Mouse (Mus musculus) midbrain, embryonic 13.5 days (tissue): ENCODE measurements around the gene Lsm7. TPM values are rescaled to one million over a fixed set of nuclear protein-coding genes. Genes with fewer than 3 reads are reported as not detected.
A peak's percentile ranks its signal among the peaks of the same experiment; 100 is the strongest.
"Not testable (repeated sequence)": the region's sequence is repeated elsewhere in the genome, so short reads cannot be mapped to it uniquely, and the experiment has no call there.

Experiments used
- ATAC-seq: fragments of 200-750 bp; cut with Nextera tagmentation; 2 replicates; pipeline ENCODE4 v1.8.0; 2017; ENCODE audit warnings: mild to moderate bottlenecking, moderate TSS enrichment, moderate library complexity
- H3K27ac ChIP-seq: fragments of 300-500 bp; sonication (generic); 2 replicates; pipeline ENCODE4 v1.5.1; 2015; ENCODE audit warnings: inconsistent platforms, mild to moderate bottlenecking, moderate library complexity
- H3K27me3 ChIP-seq: fragments of 300-500 bp; sonication (generic); 2 replicates; pipeline ENCODE4 v1.6.1; 2015; ENCODE audit warnings: mild to moderate bottlenecking, inconsistent platforms
- H3K36me3 ChIP-seq: fragments of 300-500 bp; sonication (generic); 2 replicates; pipeline ENCODE4 v1.6.1; 2015; ENCODE audit warnings: mild to moderate bottlenecking, inconsistent platforms
- H3K4me1 ChIP-seq: fragments of 300-500 bp; sonication (generic); replicated peaks from 2 replicates; pipeline ENCODE4 v1.6.1; 2015; ENCODE audit warnings: inconsistent platforms
- H3K4me2 ChIP-seq: fragments of 300-500 bp; sonication (generic); replicated peaks from 2 replicates; pipeline ENCODE4 v1.6.1; 2015; ENCODE audit warnings: moderate library complexity, mild to moderate bottlenecking, inconsistent platforms
- H3K4me3 ChIP-seq: fragments of 300-500 bp; sonication (generic); replicated peaks from 2 replicates; pipeline ENCODE4 v1.5.1; 2015; ENCODE audit warnings: mild to moderate bottlenecking, inconsistent platforms
- H3K9ac ChIP-seq: fragments of 300-500 bp; sonication (generic); replicated peaks from 2 replicates; pipeline ENCODE4 v1.6.1; 2015; ENCODE audit warnings: mild to moderate bottlenecking, inconsistent platforms
- H3K9me3 ChIP-seq: fragments of 300-500 bp; sonication (generic); 2 replicates; pipeline ENCODE4 v1.6.1; 2016; ENCODE audit warnings: mild to moderate bottlenecking, inconsistent platforms
- WGBS: fragments of 180-500 bp; shearing (Covaris S2); methylation state at CpG from one replicate; pipeline ENCODE4 v1.1.7; 2015; 5-methylcytosine and 5-hydroxymethylcytosine counted together
- polyA plus RNA-seq: library from polyadenylated mRNA; unstranded; fragments of >200 nt; fragmentation: Nextera tagmentation; extraction: Ambion mirVana; gene quantifications from 2 replicates; pipeline ENCODE4 v1.2.1, GENCODE M21; 2015

Lsm7 gene
- polyA plus RNA-seq, 1 experiment from 2014 or later, result 254 TPM

DNA sequence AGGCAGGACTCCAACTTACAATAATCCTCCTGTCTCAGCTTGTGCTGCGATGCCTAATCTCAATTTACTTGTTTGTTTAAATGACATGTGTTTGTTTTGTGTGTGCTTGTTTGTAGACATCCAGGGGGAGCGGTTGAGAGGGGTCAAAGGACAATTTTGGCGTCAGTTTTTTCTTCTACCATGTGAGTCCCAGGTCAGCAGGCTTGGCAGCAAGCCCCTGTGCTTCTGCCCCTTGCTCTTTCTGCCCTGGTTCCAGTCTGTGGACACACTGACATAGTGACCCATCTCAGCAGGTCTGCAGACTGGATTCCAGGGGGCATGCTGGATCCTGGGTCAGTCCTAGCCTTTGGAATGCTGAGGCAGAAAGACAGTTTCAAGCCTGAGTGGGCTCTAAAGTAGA, 35.6 kb downstream of the Lsm7 start:
- Histone ChIP-seq H3K27ac (no peak overlapping the region), H3K36me3 (no peaks in the 10 kb centered on the region), H3K9me3 (no peaks in the 10 kb centered on the region), H3K4me2 (no peak overlapping the region), H3K9ac (no peak overlapping the region), H3K4me1 (no peaks in the 10 kb centered on the region), H3K27me3 (no peaks in the 10 kb centered on the region), H3K4me3 (no peak overlapping the region)
- no peak for ATAC-seq
- WGBS, result 53% methylated on average over 3 of the region's 3 CpGs

DNA sequence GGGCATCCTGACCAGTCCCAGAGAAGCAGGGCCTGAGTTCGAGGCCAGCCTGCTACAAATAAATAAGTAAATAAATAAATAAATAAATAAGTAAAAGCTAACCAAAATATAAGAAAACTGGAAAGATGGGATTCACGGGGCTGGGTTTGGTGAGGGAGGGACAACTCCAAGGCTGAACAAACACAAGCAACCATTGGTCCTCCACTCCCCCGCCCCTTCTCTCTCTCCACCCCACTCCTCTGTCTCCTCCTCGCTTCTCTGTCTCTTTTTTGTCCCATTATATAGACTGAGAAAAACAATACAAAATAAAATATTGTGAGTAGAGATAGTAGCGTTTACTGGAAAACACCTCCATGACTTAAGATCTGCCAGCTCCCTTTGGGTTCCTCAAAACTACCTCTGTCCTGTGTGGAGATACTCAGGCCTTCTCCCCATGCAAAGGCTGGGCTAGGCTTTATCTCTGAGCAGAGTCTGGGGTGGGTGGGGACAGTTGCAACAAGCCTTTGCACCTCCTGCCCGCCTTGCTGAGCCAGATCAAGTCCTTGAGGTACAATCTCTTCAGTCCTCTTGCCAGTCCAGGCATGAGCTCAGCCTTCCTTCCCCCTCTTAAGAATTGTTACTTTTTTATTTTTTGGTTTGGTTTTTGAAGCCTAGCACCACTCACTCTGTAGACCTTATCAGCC, 36.3 kb downstream of the Lsm7 start:
- H3K9ac ChIP-seq, result no peak overlapping the region
- no peak overlapping the region for H3K4me2 ChIP-seq
- H3K27ac ChIP-seq, result no peak overlapping the region
- no peaks in the 10 kb centered on the region for H3K4me1 ChIP-seq
- no peak overlapping the region for H3K4me3 ChIP-seq
- H3K27me3 ChIP-seq, result no peaks in the 10 kb centered on the region
- no peaks in the 10 kb centered on the region for H3K9me3 ChIP-seq
- WGBS, result 56% methylated on average over 6 of the region's 6 CpGs
- ATAC-seq, result no peak
- H3K36me3 ChIP-seq, result no peaks in the 10 kb centered on the region

DNA sequence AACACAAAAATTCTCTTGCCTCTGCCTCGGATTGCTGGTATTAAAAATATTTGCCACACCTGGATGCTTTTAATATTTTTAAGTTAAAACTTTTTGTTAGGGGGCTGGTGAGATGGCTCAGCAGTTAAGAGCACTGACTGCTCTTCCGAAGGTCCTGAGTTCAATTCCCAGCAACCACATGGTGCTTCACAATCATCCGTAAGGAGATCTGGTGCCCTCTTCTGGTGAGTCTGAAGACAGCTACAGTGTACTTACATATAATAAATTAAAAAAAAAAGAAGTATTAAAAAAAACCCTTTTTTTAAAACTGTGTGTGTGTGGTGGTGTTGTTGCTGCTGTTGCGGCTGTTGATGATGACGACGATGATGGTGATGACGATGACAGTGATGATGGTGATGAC, 37.1 kb downstream of the Lsm7 start:
- H3K4me3 ChIP-seq, H3K9ac ChIP-seq, ATAC-seq, H3K4me1 ChIP-seq, H3K27me3 ChIP-seq, H3K4me2 ChIP-seq, H3K36me3 ChIP-seq, H3K27ac ChIP-seq, H3K9me3 ChIP-seq: not testable (repeated sequence)
- 81% methylated on average over 7 of the region's 7 CpGs for WGBS

DNA sequence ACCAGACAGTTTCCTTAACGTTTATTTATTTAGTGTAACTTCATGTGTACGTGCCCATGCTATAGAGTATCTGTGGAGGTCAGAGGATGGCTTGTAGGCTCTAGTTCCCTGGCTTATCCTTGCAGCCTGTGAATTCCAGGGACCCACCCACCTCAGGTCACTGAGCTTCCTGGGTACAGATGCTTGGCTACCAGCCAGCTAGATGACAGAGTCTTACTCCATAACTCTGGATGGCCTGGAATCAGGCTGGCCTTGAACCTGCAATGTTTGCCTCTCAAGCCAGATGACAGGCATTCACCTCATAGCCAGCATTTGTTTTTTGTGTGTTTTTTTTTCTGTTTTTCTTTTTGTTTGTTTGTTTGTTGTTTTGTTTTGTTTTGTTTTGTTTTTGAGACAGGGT, 37.8 kb downstream of the Lsm7 start:
- H3K4me1 ChIP-seq, result no peaks in the 10 kb centered on the region
- H3K9me3 ChIP-seq, result no peaks in the 10 kb centered on the region
- peaks cover 5% of the 10 kb centered on the region; the same call in 1 of the 2 replicates for H3K27me3 ChIP-seq
- no peak overlapping the region for H3K27ac ChIP-seq
- no peak overlapping the region for H3K4me2 ChIP-seq
- 78% methylated on average over 2 of the region's 2 CpGs for WGBS
- no peak overlapping the region for H3K4me3 ChIP-seq
- no peaks in the 10 kb centered on the region for H3K36me3 ChIP-seq
- H3K9ac ChIP-seq, result no peak overlapping the region
- ATAC-seq, result no peak

DNA sequence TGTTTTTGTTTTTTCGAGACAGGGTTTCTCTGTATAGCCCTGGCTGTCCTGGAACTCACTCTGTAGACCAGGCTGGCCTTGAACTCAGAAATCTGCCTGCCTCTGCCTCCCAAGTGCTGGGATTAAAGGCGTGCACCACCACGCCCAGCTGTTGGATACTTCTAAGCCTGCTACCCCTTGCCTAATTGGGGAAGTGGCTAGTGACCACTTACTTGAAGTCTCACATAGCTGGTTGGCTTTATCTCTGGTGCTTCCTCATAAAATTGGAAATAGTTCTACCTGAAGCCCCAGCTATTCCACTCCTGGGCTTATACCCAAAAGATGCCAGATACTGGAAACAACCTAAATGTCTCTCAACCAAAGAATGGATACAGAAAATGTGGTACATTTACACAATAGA, 38.7 kb downstream of the Lsm7 start:
- not testable (repeated sequence) for H3K36me3 ChIP-seq, H3K4me1 ChIP-seq, H3K9me3 ChIP-seq, H3K27me3 ChIP-seq, H3K9ac ChIP-seq, H3K4me3 ChIP-seq, H3K4me2 ChIP-seq, H3K27ac ChIP-seq, ATAC-seq
- 87% methylated on average over 3 of the region's 3 CpGs for WGBS

DNA sequence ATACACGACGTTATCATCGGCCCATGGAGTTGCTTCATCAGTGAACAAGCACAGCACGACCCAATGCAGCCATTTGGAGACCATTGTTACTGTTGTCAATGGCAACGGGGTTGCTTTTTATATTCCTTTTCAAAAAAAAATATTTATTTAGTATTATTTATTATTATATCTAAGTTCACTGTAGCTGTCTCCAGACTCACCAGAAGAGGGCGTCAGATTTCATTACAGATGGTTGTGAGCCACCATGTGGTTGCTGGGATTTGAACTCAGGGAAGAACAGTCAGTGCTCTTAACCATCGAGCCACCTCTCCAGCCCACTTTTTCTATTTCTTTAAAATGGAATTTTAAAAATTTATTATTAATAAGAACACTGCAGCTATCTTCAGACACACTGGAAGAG, 40.2 kb downstream of the Lsm7 start:
- Histone ChIP-seq H3K4me2 (no peak overlapping the region), H3K27ac (no peak overlapping the region), H3K4me3 (no peak overlapping the region), H3K9ac (no peak overlapping the region), H3K4me1 (peaks cover 7% of the 10 kb centered on the region), H3K9me3 (no peaks in the 10 kb centered on the region), H3K36me3 (no peaks in the 10 kb centered on the region), H3K27me3 (peaks cover 20% of the 10 kb centered on the region)
- no peak for ATAC-seq
- WGBS, result 72% methylated on average over 7 of the region's 7 CpGs

DNA sequence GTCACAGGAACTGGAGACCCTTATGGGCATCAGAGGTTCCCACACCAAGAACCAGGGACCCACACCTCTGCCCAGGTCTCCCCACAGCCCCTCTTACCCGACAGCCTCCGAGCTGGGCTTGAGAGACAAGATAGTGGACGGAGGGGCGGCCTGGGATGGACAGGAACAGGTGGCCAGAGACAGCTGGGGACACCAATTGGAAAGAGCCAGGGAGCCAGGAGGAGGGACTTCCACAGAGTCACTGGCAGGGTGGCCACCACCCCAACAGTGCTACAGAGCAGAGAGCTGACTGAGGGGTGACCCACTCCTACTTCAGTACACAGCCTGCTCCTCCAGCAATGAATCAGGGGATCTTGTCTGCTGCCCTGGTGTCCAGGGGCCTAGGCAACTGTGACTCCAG, 41.6 kb downstream of the Lsm7 start, which contains the start of gene Jsrp1:
Gene Jsrp1, minus strand, starts transcription at position 133 of the 400 bp plus-strand sequence.
- H3K9ac ChIP-seq, result no peak within 1 kb of the TSS
- H3K4me1 ChIP-seq, result peaks cover 17% of the 10 kb centered on the region
- H3K9me3 ChIP-seq, result no peaks in the 10 kb centered on the region
- no peak within 1 kb of the TSS for H3K4me3 ChIP-seq
- H3K36me3 ChIP-seq, result no peaks in the 10 kb centered on the region
- no peak within 1 kb of the TSS for H3K4me2 ChIP-seq
- WGBS, result 78% methylated on average over 4 of the region's 4 CpGs
- ATAC-seq, result no peak
- H3K27ac ChIP-seq, result no peak within 1 kb of the TSS
- peaks cover 34% of the 10 kb centered on the region for H3K27me3 ChIP-seq

DNA sequence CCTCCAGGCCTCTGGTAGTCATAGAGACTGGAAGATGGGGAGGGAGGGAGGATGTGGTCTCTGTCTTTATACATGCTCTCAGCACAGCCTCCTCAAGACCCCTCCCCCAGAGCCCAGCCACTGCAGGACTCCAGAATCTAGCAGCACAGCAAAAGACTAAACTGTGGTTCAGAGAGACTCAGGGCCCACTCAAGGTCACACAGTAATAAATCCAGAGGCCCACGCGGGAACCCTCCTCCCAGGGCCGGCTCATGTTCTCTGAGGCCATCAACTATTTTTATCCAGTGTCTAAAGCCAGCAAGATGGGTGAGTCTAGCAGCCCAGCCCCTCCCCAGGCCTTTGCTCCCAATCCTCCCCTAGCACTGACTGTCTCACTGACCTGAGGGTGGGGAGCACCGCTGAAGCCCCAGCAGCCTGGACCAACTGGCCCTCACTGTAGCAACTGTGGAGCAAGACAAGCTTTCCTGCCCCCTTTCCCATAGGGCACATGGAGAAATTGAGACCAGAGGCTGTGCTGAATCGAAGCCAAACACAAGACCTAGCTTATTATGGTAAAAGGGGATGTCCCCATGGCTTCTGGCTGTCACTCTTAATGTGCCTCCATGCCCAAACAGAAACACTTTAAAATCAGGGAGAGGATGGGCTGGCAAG, 42.5 kb downstream of the Lsm7 start:
- Histone ChIP-seq H3K4me3 (no peak overlapping the region), H3K27me3 (peaks cover 38% of the 10 kb centered on the region), H3K9me3 (no peaks in the 10 kb centered on the region), H3K36me3 (no peaks in the 10 kb centered on the region), H3K27ac (no peak overlapping the region), H3K9ac (no peak overlapping the region), H3K4me2 (no peak overlapping the region), H3K4me1 (peaks cover 25% of the 10 kb centered on the region)
- ATAC-seq, result no peak
- 72% methylated on average over 5 of the region's 5 CpGs for WGBS

DNA sequence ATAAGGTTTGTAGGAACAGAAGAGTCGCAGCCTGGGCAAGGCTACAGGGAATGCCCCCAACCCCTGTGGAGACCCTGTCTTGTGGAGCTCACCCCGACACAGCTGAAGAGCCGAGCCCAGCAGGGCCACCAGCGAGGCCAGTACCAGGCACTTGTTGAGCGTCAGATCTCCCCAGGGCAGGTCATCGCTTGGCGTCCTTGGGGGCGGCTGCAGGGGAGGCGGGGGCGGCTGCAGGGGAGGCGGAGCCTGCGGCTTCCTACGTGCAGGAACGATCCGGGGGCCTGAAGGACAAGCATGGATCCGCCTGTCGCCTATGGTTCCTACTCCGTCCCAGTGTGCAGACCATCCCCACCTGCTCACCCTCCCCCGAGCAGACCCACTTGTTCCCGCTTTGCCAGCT, 44.9 kb downstream of the Lsm7 start:
- no peak overlapping the region for H3K27ac ChIP-seq
- peak overlapping the region; percentile 28; the same call in 1 of the 2 replicates for H3K9ac ChIP-seq
- H3K4me3 ChIP-seq, result no peak overlapping the region
- H3K27me3 ChIP-seq, result peaks cover 52% of the 10 kb centered on the region
- 0 out of 2 replicates have a peak overlapping the region, but pooled peaks have one; percentile 12 for H3K4me2 ChIP-seq
- H3K9me3 ChIP-seq, result no peaks in the 10 kb centered on the region
- peaks cover 45% of the 10 kb centered on the region for H3K4me1 ChIP-seq
- H3K36me3 ChIP-seq, result peaks cover 4% of the 10 kb centered on the region
- ATAC-seq, result no peak
- WGBS, result 7% methylated on average over 20 of the region's 20 CpGs

DNA sequence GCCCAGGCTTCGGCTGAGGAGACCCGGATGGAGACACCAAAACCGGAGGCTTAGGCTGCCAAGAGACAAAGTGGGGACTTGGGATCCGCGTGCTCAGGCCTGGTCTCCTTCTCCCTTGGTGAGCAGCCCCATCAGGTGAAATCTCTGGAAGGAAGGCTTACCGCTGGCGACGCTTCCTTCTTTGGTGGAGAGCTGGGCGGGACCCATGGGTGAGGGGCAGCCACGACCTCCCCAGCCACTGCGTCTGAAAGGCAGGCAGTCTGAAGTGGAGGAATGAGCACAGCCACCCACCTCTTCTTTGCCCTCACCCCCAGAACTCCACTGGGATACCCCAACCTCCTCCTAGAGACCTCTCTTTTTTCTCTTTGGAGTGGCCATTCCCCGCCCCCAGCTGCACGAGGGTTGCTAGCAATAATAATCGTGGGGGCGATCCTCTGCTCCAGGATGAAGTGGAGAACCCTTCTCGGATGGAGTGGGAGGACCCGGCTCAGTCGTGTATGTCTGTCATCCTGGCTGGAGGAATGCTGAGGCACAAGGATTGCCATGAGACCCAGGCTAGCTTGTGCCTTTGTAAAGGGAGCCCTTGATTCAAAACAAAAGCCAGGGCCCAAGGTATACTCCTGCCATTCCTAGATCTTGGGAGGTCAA, 45.9 kb downstream of the Lsm7 start:
- Histone ChIP-seq H3K4me2 (peak overlapping the region; percentile 38), H3K4me1 (peaks cover 45% of the 10 kb centered on the region), H3K9ac (peak overlapping the region; percentile 48), H3K36me3 (peaks cover 14% of the 10 kb centered on the region), H3K27ac (no peak overlapping the region), H3K27me3 (peaks cover 61% of the 10 kb centered on the region), H3K9me3 (no peaks in the 10 kb centered on the region), H3K4me3 (peak overlapping the region; percentile 19)
- 10% methylated on average over 18 of the region's 18 CpGs for WGBS
- no peak for ATAC-seq

DNA sequence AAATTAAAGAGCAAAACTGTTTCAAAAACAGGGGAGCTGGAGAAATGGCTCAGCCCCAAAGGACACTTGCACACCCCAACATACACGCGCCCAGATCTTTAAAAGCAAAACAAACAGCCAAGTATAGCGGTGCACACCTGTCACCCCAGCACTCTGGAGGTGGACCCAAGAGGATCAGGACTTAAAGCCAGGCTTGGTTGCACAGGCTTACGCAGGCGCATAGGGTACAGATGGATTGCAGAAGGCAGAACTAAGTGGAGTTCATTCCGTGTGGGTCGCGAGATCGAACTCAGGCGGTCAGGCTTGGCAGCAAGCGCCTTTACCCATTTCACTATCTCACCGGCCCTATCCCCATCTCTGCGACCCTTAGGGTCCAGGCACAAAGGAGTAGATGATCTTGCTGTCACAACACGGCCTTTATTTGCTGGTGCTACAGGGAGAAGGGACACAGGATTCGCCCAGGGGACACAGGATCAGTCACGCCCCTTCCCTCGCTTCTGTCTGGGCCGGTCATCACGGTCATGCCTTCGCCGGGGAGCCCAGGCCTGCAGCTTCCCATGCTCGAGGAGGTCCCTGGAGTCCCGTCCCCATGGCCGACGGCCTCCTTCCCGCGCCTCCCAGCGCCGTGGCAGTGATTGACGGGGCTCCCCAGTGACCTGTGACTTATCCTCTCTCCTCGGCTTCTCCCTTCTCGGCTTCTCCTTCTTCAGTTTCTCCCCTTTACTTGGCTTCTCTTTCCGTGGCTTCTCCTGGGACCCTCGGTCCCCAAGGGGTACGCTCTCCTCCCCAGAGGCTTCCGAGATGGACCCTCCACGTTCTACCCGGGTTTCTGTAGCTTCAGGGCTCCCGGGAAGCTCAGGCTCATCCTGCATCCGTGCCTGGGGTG, 46.7 kb downstream of the Lsm7 start:
- H3K4me2 ChIP-seq, result peak overlapping the region; percentile 84
- peaks cover 21% of the 10 kb centered on the region for H3K36me3 ChIP-seq
- peaks cover 45% of the 10 kb centered on the region for H3K4me1 ChIP-seq
- no peak overlapping the region for H3K27ac ChIP-seq
- WGBS, result 13% methylated on average over 40 of the region's 40 CpGs
- H3K9me3 ChIP-seq, result no peaks in the 10 kb centered on the region
- peak overlapping the region; percentile 19 for H3K4me3 ChIP-seq
- no peak for ATAC-seq
- peak overlapping the region; percentile 48 for H3K9ac ChIP-seq
- H3K27me3 ChIP-seq, result peaks cover 61% of the 10 kb centered on the region
